Mouse (Mus musculus) left cerebral cortex, postnatal 25 days (tissue): Measurements from ENCODE around the gene Dgcr6. TPM values are rescaled to one million over a fixed set of nuclear protein-coding genes. Genes with fewer than 3 reads are reported as not detected.
A peak's percentile ranks its signal among the peaks of the same experiment; 100 is the strongest.
"Not testable (repeated sequence)": the region's sequence is repeated elsewhere in the genome, so short reads cannot be mapped to it uniquely, and the experiment has no call there.

Experiments
- DNase-seq, 2 experiments: peaks; one replicate each; pipeline ENCODE4 v3.0.0; 2022; ENCODE audit warnings: low spot score in 2 of 2, mixed read lengths in 1 of 2
- intact Hi-C: fragments of 180-260 bp; cut with DNase I; formaldehyde crosslinking; loops from one replicate; pipeline ENCODE4 v1.15.1; 2025
- total RNA-seq, 2 experiments: library from RNA; stranded (reverse); gene quantifications; 2 replicates each; pipeline ENCODE4 v1.2.3; 2021

The Dgcr6 gene
- total RNA-seq, result 10 to 100 TPM; 82.6 to 91.8 TPM

GRCm38 (mm10) chr16:18052731-18053202, at the start of gene Dgcr6:
TSS of gene Dgcr6 (plus strand) at chr16:18052860.
- intact Hi-C loops, result loop anchor here (1.0 kb wide), 1 partner anchor 159 kb away; no protein-coding TSS in a partner anchor
- peak; percentile 79 to 89 for DNase-seq

- intact Hi-C loops, result no loop called here
- DNase-seq, result no peak
Observed at GRCm38 (mm10) chr16:18004589-18004988, 48.1 kb upstream of the Dgcr6 start.

- DNase-seq, result no peak
- intact Hi-C loops, result no loop called here
Observed at GRCm38 (mm10) chr16:18007083-18007482, 45.6 kb upstream of the Dgcr6 start.

- intact Hi-C loops, result no loop called here
- no peak for DNase-seq
Observed at GRCm38 (mm10) chr16:18011101-18011500, 41.6 kb upstream of the Dgcr6 start.

GRCm38 (mm10) chr16:18016482-18016881, 36.2 kb upstream of the Dgcr6 start:
- DNase-seq, intact Hi-C loops: not testable (repeated sequence)

- intact Hi-C loops, result no loop called here
Observed at GRCm38 (mm10) chr16:18022780-18023557, 29.7 kb upstream of the Dgcr6 start.

GRCm38 (mm10) chr16:18027371-18027770, 25.3 kb upstream of the Dgcr6 start:
- intact Hi-C loops, result no loop called here
- DNase-seq, result no peak

More at GRCm38 (mm10) chr16:18022780-18023557, 29.7 kb upstream of the Dgcr6 start:
- no peak for DNase-seq

- intact Hi-C loops, result no loop called here
- DNase-seq, result peak in 1 of 2 experiments; percentile 53
Observed at GRCm38 (mm10) chr16:18031752-18032151, 20.9 kb upstream of the Dgcr6 start.

GRCm38 (mm10) chr16:18033289-18033688, 19.4 kb upstream of the Dgcr6 start:
- intact Hi-C loops, result no loop called here
- peak in 1 of 2 experiments; percentile 48 for DNase-seq

- no peak for DNase-seq
- intact Hi-C loops, result no loop called here
Observed at GRCm38 (mm10) chr16:18034286-18034685, 18.4 kb upstream of the Dgcr6 start.

- DNase-seq, result peak; percentile 47 to 55
- intact Hi-C loops, result loop anchor here (5.0 kb wide), 1 partner anchor 99 kb away; no protein-coding TSS in a partner anchor
Observed at GRCm38 (mm10) chr16:18036425-18036955, 16.2 kb upstream of the Dgcr6 start.

GRCm38 (mm10) chr16:18037025-18037424, 15.6 kb upstream of the Dgcr6 start:
- intact Hi-C loops, result loop anchor here (5.0 kb wide), 1 partner anchor 100 kb away; no protein-coding TSS in a partner anchor
- no peak for DNase-seq

- DNase-seq, result no peak
- intact Hi-C loops, result loop anchor here (5.0 kb wide), 2 partner anchors 113 to 133 kb away; partner anchors contain the start of gene Ess2
Observed at GRCm38 (mm10) chr16:18044991-18045390, 7.7 kb upstream of the Dgcr6 start.

GRCm38 (mm10) chr16:18047660-18048059, 5.0 kb upstream of the Dgcr6 start:
- peak; percentile 40 to 63 for DNase-seq
- intact Hi-C loops, result loop anchor here (5.0 kb wide), 2 partner anchors 115 to 135 kb away; partner anchors contain the start of gene Ess2

- intact Hi-C loops, result loop anchor here (5.0 kb wide), 2 partner anchors 116 to 136 kb away; partner anchors contain the start of gene Ess2
Observed at GRCm38 (mm10) chr16:18048071-18048470, 4.6 kb upstream of the Dgcr6 start.

GRCm38 (mm10) chr16:18052322-18052721, 338 bp upstream of the Dgcr6 start:
- intact Hi-C loops, result loop anchor here (1.0 kb wide), 1 partner anchor 159 kb away; no protein-coding TSS in a partner anchor
- DNase-seq, result no peak

More at GRCm38 (mm10) chr16:18048071-18048470, 4.6 kb upstream of the Dgcr6 start:
- DNase-seq, result no peak

- DNase-seq, result no peak
- intact Hi-C loops, result no loop called here
Observed at GRCm38 (mm10) chr16:18056215-18056614, 3.6 kb downstream of the Dgcr6 start.

- DNase-seq, result no peak
- intact Hi-C loops, result no loop called here
Observed at GRCm38 (mm10) chr16:18058331-18058731, 5.7 kb downstream of the Dgcr6 start.

- DNase-seq, result peak in 1 of 2 experiments; percentile 30
- intact Hi-C loops, result no loop called here
Observed at GRCm38 (mm10) chr16:18059243-18059642, 6.6 kb downstream of the Dgcr6 start.

- intact Hi-C loops, result no loop called here
- no peak for DNase-seq
Observed at GRCm38 (mm10) chr16:18061201-18061600, 8.5 kb downstream of the Dgcr6 start.
